In the genomic region with DNA sequence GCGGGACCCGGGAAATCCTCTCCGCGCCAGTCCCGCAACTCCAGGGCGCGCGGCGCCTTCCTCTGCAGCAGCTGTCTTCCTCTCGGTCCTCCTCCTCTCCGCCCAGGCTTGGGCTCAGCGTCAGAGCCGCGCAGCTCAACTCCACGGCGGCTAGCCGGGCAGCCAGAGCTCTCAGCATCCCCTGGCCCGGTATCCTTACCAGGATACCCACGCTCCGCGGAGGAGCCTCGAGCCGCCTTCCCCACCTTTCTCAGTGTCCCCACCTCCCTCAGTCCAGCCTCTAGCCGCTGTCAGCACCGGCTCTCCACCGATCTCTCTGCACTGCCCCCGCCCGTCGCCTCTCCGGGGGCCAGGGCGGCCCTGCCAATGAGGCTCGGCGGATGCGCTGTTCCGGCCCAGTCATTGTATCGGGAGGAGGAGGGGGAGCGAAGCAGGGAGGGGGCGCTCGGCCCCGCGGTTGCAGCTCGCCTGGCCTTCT, we compare ENCODE assay signal across 9 mouse cellular contexts. TPM values are rescaled to one million over a fixed set of nuclear protein-coding genes. Genes with fewer than 3 reads are reported as not detected.
A peak's percentile ranks its signal among the peaks of the same experiment; 100 is the strongest.
DNase-seq lines count a peak whose midpoint lies in the region; ATAC-seq and TF ChIP-seq lines count a peak whose summit lies in the region.
"Had no signal": no experiment of that assay in that cellular context is flagged by ENCODE, and none has a peak within 500 bp of the region (broad histone marks: within the 10 kb centered on the region; RNA-seq: fewer than 3 reads in every experiment).

A gene (minus strand): TSS at position 276 of the 478 bp plus-strand sequence.

- H3K9me3 ChIP-seq in embryonic facial prominence, embryonic 14.5 days (ENCODE audit: control insufficient read depth, low read length) = no peaks in the 10 kb centered on the region
- H3K9me3 ChIP-seq in limb, embryonic 10.5 days (replicated peaks) = no peaks in the 10 kb centered on the region
- H3K9me3 ChIP-seq in midbrain, embryonic 12.5 days = no peaks in the 10 kb centered on the region
- no peaks in the 10 kb centered on the region for H3K9me3 ChIP-seq in stomach, embryonic 16.5 days (replicated peaks; ENCODE audit: control insufficient read depth, low read length)

- no peaks in the 10 kb centered on the region for H3K4me1 ChIP-seq in thymus, adult 2 months (replicated peaks; ENCODE audit: control insufficient read depth, insufficient read depth, low read length)
- H3K4me1 ChIP-seq in embryonic facial prominence, embryonic 14.5 days (ENCODE audit: control insufficient read depth, insufficient read depth, low read length) = peaks cover 15% of the 10 kb centered on the region; the same call in 1 of the 2 replicates
- H3K4me1 ChIP-seq in limb, embryonic 10.5 days = peaks cover 24% of the 10 kb centered on the region
- H3K4me1 ChIP-seq in midbrain, embryonic 12.5 days = peaks cover 23% of the 10 kb centered on the region
- peaks cover 8% of the 10 kb centered on the region; the same call in 1 of the 2 replicates for H3K4me1 ChIP-seq in stomach, embryonic 16.5 days (ENCODE audit: control insufficient read depth, insufficient read depth, low read length)

- peak; percentile 1 for DNase-seq in thymus, adult 2 months
- DNase-seq in thymus, postnatal 25 days = no peak
- peak; percentile 87 for DNase-seq in embryonic facial prominence, embryonic 14.5 days (ENCODE audit: low spot score)
- peak; percentile 57 to 66 for DNase-seq in heart, adult 9 months (ENCODE audit: low spot score in 2 of 2)
- DNase-seq in kidney, adult 8-10 months = peak; percentile 3 to 10
- peak; percentile 81 for DNase-seq in limb, embryonic 10.5 days (ENCODE audit: low spot score)

- H3K27ac ChIP-seq in thymus, adult 2 months (ENCODE audit: control insufficient read depth, insufficient read depth, low read length) = no peak within 1 kb of the TSS
- peak within 1 kb of the TSS; percentile 75 for H3K27ac ChIP-seq in embryonic facial prominence, embryonic 14.5 days (replicated peaks; ENCODE audit: low read depth, low read length)
- H3K27ac ChIP-seq in limb, embryonic 10.5 days = peak within 1 kb of the TSS; percentile 83
- H3K27ac ChIP-seq in midbrain, embryonic 12.5 days (replicated peaks) = peak within 1 kb of the TSS; percentile 94
- peak within 1 kb of the TSS; percentile 66 for H3K27ac ChIP-seq in stomach, embryonic 16.5 days (ENCODE audit: low read length)

- no peak for TF ChIP-seq CTCF in thymus, adult 2 months (IDR thresholded peaks at IDR 0.05; ENCODE audit: borderline replicate concordance, control insufficient read depth, extremely low read depth, insufficient read depth, low read length, poor library complexity)

- peak within 1 kb of the TSS; percentile 98 for H3K4me2 ChIP-seq in embryonic facial prominence, embryonic 14.5 days (ENCODE audit: low read depth, low read length)
- peak within 1 kb of the TSS; percentile 77 for H3K4me2 ChIP-seq in midbrain, embryonic 12.5 days (replicated peaks)
- peak within 1 kb of the TSS; percentile 96 for H3K4me2 ChIP-seq in stomach, embryonic 16.5 days (ENCODE audit: low read depth, low read length)

- peak; percentile 91 for ATAC-seq in embryonic facial prominence, embryonic 14.5 days (ENCODE audit: low read depth)
- ATAC-seq in midbrain, embryonic 12.5 days (ENCODE audit: low FRiP score, low read depth) = peak; percentile 96
- ATAC-seq in stomach, embryonic 16.5 days (ENCODE audit: insufficient read depth, low FRiP score) = peak; percentile 81

- peaks cover 3% of the 10 kb centered on the region; the same call in 1 of the 2 replicates for H3K27me3 ChIP-seq in thymus, adult 2 months (ENCODE audit: control insufficient read depth, insufficient read depth, low read length)
- peaks cover 10% of the 10 kb centered on the region for H3K27me3 ChIP-seq in embryonic facial prominence, embryonic 14.5 days (replicated peaks; ENCODE audit: control insufficient read depth, insufficient read depth, low read length)
- H3K27me3 ChIP-seq in limb, embryonic 10.5 days (ENCODE audit: low read depth, poor library complexity, severe bottlenecking) = peaks cover 26% of the 10 kb centered on the region
- H3K27me3 ChIP-seq in midbrain, embryonic 12.5 days = peaks cover 15% of the 10 kb centered on the region
- peaks cover 12% of the 10 kb centered on the region for H3K27me3 ChIP-seq in stomach, embryonic 16.5 days (ENCODE audit: control insufficient read depth, insufficient read depth, low read length)

- H3K4me3 ChIP-seq in thymus, adult 2 months (ENCODE audit: control insufficient read depth, insufficient read depth, low read length) = peak within 1 kb of the TSS; percentile 15
- peak within 1 kb of the TSS; percentile 66 for H3K4me3 ChIP-seq in embryonic facial prominence, embryonic 14.5 days (ENCODE audit: low read depth, low read length)
- peak within 1 kb of the TSS; percentile 85 for H3K4me3 ChIP-seq in limb, embryonic 10.5 days
- H3K4me3 ChIP-seq in midbrain, embryonic 12.5 days = peak within 1 kb of the TSS; percentile 79
- peak within 1 kb of the TSS; percentile 65 for H3K4me3 ChIP-seq in stomach, embryonic 16.5 days (replicated peaks; ENCODE audit: low read length)

- 2% methylated on average over 42 of the region's 42 CpGs for WGBS in thymus, adult 2 months
- under 1% methylated on average over 38 of the region's 42 CpGs for WGBS in embryonic facial prominence, embryonic 14.5 days
- WGBS in limb, embryonic 10.5 days = under 1% methylated on average over 42 of the region's 42 CpGs
- under 1% methylated on average over 42 of the region's 42 CpGs for WGBS in midbrain, embryonic 12.5 days
- WGBS in stomach, embryonic 16.5 days = under 1% methylated on average over 42 of the region's 42 CpGs

- no peaks in the 10 kb centered on the region for H3K36me3 ChIP-seq in thymus, adult 2 months (ENCODE audit: control insufficient read depth, insufficient read depth, low read length)
- no peaks in the 10 kb centered on the region for H3K36me3 ChIP-seq in embryonic facial prominence, embryonic 14.5 days (ENCODE audit: control insufficient read depth, insufficient read depth, low read length)
- no peaks in the 10 kb centered on the region for H3K36me3 ChIP-seq in limb, embryonic 10.5 days
- no peaks in the 10 kb centered on the region for H3K36me3 ChIP-seq in midbrain, embryonic 12.5 days
- no peaks in the 10 kb centered on the region for H3K36me3 ChIP-seq in stomach, embryonic 16.5 days (ENCODE audit: control insufficient read depth, insufficient read depth, low read length)

- peak within 1 kb of the TSS; percentile 69 for H3K9ac ChIP-seq in embryonic facial prominence, embryonic 14.5 days (ENCODE audit: low read depth, low read length)
- peak within 1 kb of the TSS; percentile 86 for H3K9ac ChIP-seq in midbrain, embryonic 12.5 days (replicated peaks)
- H3K9ac ChIP-seq in stomach, embryonic 16.5 days (ENCODE audit: low read length) = peak within 1 kb of the TSS; percentile 73

- TF ChIP-seq POLR2A in thymus, adult 2 months (IDR thresholded peaks at IDR 0.05; ENCODE audit: control insufficient read depth, extremely low read depth, insufficient read depth, low read length, poor library complexity) = no peak

RNA-seq across cellular contexts. Expression of the gene that starts here (rescaled TPM):
- polyA plus RNA-seq in thymus, adult 2 months (2012; rRNA removed) = 8.2 and 9.4 TPM in 2 replicates
- 17.5 and 18.9 TPM in 2 replicates for polyA plus RNA-seq in embryonic facial prominence, embryonic 14.5 days (2014; fragmentation: Nextera tagmentation; extraction: Ambion mirVana)
- 14.2 and 14.8 TPM in 2 replicates for polyA plus RNA-seq in limb, embryonic 10.5 days (2016; fragmentation: Nextera tagmentation; extraction: Ambion mirVana)
- polyA plus RNA-seq in midbrain, embryonic 12.5 days (2016; fragmentation: Nextera tagmentation; extraction: Ambion mirVana) = 32.4 and 33.8 TPM in 2 replicates
- polyA plus RNA-seq in stomach, embryonic 16.5 days (2015; fragmentation: Nextera tagmentation; extraction: Ambion mirVana) = 17.1 and 17.5 TPM in 2 replicates
- polyA plus RNA-seq: C2C12 had no signal

Comparison
In these comparisons a context has a peak if more than half of its experiments do, and no peak if none do; other contexts are left out.
1. H3K4me3 ChIP-seq: peak in every context shown above with its lines; median percentile 85 in limb, embryonic 10.5 days; 79 in midbrain, embryonic 12.5 days; 66 in embryonic facial prominence, embryonic 14.5 days; 65 in stomach, embryonic 16.5 days; 15 in thymus, adult 2 months.